Mouse (Mus musculus) layer of hippocampus, adult 9-10 months (tissue): ENCODE data around the gene Scarf1.
"Not testable (repeated sequence)": the region's sequence is repeated elsewhere in the genome, so short reads cannot be mapped to it uniquely, and the experiment has no call there.

ENCODE experiments used
- DNase-seq: peaks from one replicate; pipeline ENCODE4 v3.0.0; 2022; ENCODE audit warnings: low spot score

Gene Scarf1

DNA sequence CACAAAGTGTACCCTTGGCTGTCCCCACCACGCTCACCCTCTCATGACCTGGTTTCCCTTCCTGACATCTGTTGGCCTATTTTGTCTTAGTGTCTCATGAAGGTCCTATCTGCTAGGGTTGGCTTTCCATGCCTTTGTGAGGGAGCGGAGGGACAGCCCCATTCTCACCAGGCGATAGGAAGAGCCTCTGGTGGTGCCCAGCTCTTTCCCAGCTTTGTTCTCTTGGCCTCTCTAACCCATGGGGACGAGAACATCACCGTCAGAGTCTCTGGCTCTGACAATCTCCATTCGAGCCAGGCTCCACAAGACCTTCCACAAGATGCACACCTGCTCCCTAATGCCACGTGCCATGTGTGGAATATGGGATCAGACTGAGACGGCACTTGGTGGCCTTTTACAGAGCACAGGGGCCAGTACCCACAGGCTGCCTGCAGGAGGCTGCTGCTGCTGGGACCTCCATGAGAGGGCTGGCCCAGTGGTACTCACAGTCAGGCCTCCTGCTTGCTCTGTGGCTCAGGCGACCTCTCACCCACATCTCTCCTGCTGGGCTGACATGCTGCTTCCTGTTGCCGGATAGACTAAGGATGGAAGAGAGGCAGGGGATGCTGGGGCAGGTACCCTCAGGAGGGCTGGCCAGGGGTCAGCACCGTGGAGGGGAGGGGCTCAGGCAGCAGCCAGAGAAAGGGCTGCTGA is 24.3 kb downstream of the Scarf1 start:
- DNase-seq: no peak

DNA sequence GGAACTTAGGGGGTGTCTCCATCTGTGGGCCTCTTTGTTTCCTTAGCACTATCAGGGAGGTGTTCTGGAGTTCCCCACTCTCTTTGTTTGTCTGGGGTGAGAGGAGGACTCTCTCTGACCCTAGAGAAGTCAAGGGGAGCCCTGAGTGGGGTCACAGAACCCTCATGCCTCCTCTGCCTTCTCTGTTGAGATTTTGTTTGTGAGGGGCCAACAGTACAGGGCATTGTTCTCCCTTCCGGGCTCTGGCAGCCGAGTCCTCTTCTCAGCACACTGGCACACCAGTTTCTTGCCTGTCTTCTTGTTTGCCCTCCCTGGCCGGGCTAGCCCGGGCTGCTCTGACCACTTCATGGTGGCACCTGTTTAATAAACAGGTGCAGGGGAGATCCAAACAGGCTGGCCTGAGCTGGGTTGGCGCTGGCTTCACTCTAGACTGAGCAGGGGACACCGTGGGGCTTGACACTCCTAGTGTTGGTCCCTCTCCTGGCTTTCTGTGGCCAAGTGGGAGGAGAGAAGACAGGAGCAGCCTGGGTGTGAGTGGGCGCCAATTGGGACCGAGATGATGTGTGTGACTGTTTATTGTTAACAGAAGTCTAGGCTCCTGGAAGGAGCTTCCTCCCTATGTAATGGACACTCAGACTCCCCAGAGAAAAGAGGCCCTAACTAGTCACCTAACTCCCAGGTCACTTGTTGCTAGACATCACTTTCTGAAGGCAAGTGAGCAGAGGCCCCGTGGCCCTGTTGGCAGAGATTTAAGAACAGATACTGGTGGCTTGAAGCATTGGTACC is 25.0 kb downstream of the Scarf1 start:
- no peak for DNase-seq

DNA sequence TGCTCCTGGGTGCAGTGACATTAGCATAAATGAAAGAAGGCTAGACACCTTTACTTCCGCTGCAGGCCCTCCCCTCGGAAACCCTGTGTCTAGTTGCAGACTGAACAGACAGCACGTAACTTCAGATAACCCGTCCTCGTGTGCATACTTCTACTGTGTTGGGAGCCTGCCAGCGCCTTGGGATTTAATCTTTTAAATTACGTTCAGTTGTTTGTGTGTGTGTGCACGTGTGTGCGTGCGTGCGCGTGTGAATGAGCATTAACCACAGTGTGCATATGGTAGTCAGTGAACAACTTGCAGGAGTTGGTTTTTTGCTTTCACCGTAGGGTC is 25.6 kb downstream of the Scarf1 start:
- no peak for DNase-seq

DNA sequence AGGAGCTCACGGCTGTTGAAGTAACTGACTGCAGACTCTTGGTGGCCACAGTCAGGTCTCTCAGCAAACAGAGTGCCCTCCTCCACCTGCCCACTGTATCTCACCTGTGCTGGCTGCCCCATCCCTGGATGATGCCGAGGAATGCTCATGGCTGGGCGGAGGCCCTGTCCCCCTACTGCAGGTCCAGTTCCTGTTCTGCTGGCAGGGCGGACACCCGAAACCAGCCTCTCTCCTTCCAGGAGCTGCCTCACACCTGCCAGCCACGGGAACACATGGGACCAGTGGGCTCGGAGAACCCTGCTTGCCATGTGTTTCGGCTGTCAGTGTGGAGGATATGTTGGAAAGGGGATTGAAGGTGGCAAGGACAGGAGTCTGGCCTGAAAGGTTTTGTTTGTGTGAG is 26.9 kb downstream of the Scarf1 start:
- no peak for DNase-seq

DNA sequence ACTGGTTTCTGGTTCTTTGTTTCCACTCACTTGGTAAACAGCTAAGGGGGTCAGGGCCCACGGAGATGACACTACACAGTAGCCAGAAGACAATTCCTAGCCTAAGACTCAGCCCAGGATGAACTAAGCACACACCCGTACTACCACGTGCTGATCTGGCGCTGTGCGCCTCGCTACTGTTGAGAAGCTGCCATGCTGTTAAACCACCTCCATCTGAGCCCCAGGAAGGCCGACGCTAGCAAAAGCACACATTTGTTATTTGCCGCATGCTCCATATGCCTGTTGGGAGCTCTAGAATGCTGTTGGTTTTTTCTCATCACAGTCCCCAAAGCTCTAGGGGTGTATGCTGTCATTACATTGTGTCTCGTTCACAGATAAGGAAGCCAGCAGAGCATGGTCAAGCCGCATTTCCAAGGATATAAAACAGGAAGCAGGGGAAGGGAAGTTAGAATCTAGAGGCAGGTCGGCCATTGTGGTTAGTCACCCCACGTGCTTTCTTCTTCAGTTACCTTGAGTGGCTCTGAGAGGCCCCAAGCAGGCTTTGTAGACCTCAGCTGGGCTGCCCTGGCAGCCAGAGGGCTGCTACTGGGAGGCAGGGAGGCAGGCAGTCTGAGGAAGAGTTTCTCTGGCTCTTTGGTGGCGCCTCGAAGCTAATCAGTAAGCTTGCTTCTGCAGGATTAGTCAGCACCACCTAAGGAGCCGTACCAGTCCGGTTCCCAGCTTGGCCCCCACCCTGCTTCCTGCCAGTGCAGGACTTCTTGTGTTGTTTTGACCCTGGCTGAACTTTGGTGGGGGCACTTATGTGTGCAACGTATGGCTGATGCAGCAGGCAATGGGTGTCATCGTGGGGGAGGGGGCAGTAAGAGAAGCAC is 27.6 kb downstream of the Scarf1 start:
- DNase-seq: no peak

DNA sequence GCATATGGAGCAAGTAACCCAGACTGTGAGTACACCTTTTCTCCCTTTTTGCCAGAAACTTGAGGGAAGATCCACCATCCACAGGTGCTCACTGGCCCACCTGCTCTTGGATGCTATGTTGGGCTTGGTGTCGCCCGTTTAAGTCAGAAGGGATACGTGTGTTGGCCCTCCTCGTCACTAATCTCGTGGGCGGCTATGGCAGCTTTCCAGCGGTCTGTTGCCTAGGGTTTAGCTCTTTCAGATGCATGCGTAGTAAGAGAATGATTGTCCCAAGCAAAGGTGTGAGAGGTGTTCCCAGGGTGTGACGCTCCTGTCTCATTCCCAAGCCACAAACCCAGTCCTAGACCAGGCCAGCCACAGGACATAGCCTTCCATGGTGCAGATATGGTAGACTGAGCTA is 31.4 kb downstream of the Scarf1 start:
- DNase-seq: no peak

DNA sequence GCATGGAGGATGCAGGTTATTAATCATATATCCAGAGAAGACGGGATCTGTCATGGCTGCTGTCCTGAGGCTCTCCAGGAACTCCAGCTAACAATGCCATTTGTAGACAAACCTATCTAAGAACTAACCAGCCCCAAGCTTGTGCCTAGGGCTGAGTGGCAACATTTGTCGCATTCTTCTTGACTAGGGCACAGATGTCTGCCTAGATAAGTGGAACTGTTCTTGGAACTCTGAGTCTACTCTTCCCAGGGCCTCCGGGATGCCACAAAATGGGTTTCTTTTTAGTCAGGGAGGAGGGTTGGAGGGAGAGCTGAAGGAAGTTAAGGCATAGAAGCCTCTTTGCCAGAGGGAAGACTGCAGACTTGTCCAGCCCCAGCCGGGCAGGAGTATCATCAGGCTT is 32.7 kb downstream of the Scarf1 start:
- DNase-seq: no peak

DNA sequence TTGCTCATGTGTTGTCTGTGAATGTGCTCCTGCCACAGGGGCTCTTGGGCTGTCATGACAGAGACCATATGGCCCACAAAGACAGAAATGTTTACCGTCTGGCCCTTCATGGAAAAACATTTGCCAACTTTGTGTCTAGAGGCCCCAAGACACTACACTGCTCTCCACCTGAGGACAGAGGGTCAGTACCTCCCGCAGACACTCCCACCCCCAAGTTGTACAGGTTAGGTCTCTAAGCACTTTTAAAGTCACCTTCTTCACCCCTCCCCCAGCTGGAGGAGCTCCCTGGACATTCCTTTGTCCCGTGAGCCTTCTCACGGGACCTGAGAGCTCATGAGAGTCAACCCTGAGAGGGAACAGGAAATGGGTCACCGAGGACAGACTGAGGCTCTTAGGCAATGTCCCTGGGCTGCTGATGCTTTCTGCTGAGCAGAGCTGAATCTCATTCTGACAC is 36.3 kb downstream of the Scarf1 start:
- DNase-seq: no peak

DNA sequence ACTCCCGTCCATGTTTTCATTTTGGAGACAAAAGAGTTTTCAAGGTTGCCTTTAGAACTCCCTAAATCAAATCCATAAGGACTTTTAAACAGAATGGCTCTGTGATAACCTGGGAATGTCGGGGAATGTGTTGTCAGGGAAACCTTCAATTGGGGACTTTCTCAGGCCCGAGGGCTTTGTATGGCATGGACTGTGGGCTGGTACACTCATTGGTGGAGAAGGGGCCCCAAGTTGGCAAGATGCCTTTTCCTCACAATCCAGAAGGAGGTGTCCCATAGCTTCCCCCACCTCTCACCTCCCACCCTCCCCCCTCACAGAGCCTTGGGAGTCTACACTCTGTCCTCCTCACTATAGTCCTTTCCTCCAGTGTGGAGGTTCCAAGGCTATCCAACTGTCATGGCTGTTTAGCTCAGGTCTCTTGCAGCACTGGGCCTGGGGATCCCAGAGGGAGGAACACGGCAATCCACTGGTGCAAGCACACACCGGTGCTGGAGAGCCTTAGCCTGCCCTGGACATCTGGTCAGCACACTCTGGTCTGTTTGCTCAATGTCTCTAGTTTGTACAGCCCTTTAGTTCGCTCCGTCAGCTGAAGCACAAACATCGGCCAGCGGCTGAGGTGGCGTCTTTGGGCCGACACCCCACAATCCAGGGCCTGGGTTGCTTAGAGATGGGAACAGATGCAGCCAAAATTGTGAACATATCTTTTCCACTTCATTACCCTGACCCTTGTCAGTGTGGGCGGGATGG is 37.0 kb downstream of the Scarf1 start:
- DNase-seq: no peak

DNA sequence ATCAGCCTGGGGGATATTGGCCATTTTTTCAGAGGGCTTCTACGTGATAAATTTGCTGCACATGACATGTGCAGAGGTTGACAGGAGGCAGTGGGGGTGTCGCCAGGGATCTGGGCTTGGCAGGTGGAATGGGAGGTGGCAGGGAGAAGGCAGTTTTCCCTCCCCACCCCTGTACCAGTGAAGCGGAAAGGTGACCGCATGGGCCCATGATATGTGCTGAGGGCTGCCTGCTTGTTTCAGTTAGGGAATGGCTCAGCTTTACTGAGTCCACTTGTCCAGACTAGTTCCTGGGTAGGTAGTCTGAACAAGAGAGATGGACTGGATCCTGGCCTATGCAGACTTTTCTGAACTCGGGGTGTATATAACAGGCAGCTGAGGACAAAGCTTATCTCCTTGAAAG is 38.0 kb downstream of the Scarf1 start:
- DNase-seq: no peak

DNA sequence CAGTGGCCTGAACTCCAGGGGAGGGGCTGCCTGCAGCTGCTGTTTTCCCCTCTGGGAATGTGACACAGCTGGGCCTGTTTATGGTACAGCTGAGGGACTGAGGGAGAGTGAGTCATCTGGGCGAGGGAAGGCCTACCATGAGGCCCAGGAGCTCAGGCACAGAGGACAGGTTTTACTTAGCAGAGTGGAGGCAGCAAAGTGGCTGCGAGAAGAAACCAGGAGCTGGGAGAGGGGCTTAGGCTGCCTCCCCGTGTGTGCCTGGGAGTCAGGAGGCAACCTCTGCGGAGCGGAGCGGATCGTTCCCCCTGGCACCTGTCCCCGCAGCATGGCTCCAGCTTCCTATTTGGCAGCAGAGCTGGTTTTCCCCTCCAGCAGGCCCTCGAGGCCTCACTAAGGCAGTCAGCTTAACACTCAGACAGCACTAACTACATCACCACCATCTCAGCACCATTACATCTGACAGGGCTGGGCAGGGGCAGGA is 38.7 kb downstream of the Scarf1 start:
- DNase-seq: no peak

DNA sequence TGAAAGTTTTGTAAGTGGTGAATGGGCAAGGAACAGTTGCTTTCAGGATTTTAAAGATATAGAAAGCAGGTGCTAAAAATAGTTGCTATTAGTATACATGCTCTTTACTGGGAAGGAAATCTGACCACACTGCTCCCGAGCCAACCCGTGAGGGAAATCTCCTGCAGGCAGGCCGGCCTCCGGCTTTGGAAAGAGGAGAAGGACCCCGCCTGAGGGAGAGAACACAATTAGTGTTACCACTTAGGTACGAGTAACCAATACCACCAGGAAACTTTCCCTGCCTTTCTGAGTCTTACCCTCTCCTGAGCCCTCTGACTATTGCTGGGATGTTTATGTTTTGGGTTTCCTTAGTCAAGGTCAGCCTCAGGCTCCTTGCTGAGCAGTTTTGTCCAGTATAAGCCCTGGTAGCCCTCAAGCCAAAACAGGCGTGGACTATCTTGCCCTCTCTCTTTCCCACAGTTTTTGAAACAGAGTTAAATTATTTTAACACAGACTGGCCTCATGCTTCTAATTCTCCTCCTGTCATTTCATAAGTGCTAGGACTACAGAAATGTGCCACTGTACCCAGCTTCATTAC is 39.7 kb downstream of the Scarf1 start:
- no peak for DNase-seq

DNA sequence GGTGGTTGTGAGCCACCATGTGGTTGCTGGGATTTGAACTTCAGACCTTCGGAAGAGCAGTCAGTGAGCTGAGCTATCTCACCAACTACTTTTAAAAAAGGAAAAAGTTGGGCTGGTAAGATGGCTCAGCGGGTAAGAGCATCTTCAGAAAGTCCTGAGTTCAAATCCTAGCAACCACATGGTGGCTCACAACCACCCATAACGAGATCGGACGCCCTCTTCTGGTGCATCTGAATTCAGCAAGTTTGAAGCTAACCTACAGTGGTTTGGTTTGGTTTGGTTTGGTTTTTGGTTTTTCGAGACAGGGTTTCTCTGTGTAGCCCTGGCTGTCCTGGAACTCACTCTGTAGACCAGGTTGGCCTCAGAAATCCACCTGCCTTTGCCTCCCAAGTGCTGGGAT is 42.7 kb downstream of the Scarf1 start:
- not testable (repeated sequence) for DNase-seq

DNA sequence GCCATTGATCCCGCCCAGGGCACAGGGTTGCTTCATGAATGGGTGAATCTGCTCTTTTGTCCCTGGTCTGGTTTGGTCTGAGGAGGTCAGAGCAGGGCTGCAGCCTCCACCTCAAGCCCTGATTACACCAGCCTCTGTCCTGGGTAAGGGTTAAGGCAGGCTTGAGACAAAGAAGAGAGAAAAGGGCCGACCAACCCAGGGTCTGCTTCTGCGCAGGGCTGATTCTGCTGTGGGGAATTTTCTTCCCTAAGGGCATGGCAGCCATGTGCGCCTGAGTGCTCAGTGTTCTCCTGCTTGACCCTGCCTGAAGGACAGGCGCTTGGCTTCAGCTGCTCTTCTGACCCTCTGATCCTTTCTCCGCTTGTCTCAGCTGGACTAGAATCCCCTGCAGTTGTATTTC is 43.8 kb downstream of the Scarf1 start:
- no peak for DNase-seq

DNA sequence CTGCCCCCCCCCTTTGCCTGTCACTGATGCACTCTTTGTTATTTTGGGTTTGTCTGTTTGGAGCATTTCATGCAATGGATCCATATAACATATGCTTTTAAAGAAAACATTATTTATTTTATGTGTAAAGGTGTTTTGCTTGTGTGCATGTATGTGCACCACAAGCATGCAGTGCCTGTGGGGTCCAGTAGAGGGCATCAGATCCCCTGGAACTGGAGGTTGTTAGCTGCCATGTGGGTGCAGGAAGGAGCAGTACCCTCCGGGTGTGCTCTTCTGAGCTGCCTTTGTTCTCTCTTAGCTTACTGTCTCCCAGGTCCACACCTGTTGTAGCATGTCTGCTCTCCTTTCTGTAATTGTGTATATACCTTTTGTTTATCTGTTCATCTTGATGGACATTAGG is 44.8 kb downstream of the Scarf1 start:
- DNase-seq: no peak

DNA sequence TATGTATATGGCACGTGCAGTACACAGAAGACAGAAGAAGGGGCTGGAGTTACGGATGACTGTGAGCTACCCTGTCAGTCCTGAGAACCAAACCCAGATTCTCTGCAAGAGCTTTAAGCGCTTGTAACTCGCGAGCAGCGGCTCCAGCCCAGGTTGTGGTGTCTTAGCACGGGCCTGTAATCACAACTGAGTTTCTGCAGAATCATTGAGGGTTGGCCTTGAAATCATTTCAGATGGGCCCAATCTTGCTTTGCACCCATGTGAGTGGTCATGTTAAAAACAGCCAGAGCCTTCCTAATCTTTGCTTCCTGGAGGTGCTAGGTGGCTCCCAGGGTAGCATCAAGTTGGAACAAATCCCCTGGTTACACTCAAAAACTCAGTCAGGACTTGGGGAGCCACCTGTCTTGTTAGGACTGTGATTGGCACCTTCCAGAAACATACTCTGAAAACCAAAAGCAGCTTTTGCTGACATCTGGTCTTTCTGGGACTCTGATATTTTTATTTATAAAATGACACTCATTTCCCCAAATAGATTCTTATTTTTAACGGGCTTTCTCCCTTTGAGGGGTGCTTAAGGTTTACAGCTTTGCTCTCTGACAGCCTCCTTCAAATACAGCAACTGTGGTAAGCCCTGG is 46.6 kb downstream of the Scarf1 start:
- DNase-seq: no peak

DNA sequence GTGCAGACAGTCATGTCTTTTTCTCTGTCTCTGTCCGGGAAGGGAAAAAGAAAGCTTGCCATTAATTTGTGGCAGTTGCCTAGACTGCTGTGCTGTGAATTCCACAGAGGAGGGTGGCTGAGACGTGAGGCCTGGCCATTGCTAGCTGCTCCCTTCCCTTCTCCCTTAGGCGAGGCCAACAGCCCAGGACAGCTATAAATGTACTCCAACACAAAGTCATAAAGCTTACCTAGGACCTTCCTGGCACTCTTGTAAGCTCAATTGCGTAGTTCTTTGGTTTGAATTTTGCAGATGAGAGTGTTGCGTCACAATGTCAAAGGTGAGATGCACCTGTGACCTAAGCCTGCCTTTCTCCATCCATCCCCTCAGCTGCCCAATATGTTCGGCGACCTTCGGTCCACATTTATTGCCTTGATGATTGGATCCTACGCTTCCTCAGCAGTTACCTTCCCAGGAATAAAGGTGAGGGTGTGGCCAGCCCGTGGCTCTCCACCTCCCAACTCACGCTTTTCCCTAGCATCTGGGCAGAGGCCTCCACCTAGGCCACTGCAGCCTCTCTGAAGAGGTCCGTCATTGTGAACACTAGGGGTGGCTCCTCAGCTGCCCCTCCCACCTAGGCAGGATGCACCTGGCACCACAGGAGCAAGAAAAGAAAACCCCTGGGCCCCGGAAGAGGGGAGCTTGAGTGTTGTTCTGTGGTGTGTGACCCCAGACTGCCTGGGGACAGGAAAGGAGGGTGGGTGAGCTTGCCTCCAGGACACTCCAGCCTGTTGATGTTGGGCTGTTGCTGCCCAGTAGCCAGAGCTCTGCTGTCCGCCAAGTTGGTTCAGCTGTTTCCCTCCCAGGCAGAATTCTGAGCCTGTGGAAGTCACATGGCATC is 47.4 kb downstream of the Scarf1 start:
- no peak for DNase-seq

DNA sequence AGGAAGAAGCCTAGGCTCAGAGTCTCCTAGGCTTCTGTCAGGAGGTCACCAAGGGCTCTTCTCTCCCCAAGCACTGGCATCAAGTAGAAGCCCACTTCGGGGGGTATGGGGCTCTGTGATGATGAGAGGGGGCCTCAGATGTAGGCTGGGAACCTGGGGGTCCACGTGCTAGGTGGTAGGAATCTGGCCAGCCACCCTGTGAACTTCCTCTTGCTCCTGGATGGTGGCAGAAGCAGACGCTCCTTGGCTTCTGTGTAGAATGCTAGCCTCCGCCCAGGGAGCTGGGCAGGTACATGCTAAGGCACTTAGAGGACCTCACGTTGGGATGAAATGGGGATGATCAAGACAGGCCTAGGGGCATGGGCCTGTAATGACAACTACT is 48.1 kb downstream of the Scarf1 start:
- no peak for DNase-seq

DNA sequence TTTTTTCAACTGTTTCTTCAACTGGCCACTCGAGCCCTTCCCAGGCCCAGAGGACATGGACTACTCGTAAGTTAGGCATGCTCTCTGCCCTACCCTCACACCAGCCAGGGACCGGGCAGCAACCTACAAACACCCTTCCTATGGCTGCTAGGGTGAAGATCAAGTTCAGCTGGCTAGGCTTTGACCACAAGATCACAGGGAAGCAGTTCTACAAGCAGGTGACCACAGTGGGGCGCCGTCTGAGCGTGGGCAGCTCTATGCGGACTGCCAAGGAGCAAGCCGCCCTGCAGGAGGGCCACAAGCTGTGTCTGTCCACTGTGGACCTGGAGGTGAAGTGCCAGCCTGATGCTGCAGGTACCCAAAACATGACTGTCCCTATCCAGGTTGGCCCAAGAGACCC is 49.5 kb downstream of the Scarf1 start:
- DNase-seq: no peak

DNA sequence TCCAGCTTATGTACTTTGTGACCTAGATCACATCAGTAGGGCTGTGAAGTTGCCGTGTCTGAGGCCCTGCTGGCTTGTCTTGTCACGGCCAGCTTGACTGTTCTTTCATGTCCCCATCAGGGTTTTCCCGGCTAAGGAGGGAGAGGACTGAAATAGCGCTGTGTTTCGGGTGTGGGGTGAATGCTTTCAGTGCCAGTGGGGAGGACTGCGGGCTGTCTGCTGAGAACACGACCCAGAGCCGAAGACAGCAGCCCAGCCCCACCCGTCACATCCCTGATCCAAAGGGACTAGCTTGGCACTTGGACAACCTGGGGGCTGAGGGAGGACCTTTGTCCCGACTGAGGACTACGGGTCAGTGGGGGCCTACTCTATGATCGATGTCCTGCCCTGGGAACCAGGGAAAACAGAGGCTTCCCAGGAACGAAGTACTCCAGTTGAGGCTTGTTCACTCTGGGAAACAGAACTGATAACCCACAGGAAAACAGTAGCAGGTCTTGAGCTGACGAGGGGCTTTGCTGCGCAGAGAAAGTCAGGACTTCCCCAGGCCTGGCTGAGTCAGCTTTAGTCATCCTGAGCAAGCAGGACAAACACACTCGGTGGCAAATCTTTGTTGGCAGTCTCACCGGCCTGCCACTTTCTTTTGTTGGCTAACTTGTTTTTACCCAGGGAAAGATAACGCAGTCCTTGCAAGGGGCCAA is 50.7 kb downstream of the Scarf1 start:
- no peak for DNase-seq
